Mouse (Mus musculus) olfactory bulb, adult 2 months (tissue): ENCODE data around the gene Sypl. TPM values are rescaled to one million over a fixed set of nuclear protein-coding genes. Genes with fewer than 3 reads are reported as not detected.

ENCODE experiments used
- H3K27ac ChIP-seq: fragments of 200-500 bp; 2 replicates; pipeline ENCODE4 v1.5.1; 2012; ENCODE audit warnings: low read depth, low read length; ENCODE audit not compliant: insufficient read depth
- H3K4me1 ChIP-seq: fragments of 200-500 bp; 2 replicates; pipeline ENCODE4 v1.6.1; 2012; ENCODE audit warnings: low read length; ENCODE audit not compliant: control insufficient read depth, insufficient read depth
- H3K4me3 ChIP-seq: fragments of 200-500 bp; 2 replicates; pipeline ENCODE4 v1.5.1; 2012; ENCODE audit warnings: mild to moderate bottlenecking, low read depth, low read length, moderate library complexity; ENCODE audit not compliant: insufficient read depth
- CTCF ChIP-seq: fragments of 200-500 bp; IDR thresholded peaks from 2 replicates; pipeline ENCODE4 v1.5.1; 2012; ENCODE audit warnings: low read depth, mild to moderate bottlenecking, low read length, moderate library complexity; ENCODE audit not compliant: insufficient read depth
- POLR2A ChIP-seq: fragments of 200-500 bp; IDR thresholded peaks from 2 replicates; pipeline ENCODE4 v1.6.1; 2012; ENCODE audit warnings: mild to moderate bottlenecking, low read depth, low read length, moderate library complexity; ENCODE audit not compliant: insufficient read depth
- WGBS: fragments of 180-500 bp; shearing (Covaris S2); methylation state at CpG from one replicate; pipeline ENCODE4 v1.1.7; 2018; 5-methylcytosine and 5-hydroxymethylcytosine counted together
- polyA plus RNA-seq: library from polyadenylated mRNA; stranded (reverse); fragments of >200 nt; gene quantifications from 2 replicates; pipeline ENCODE4 v1.2.4, GENCODE M21; 2012; ENCODE audit warnings: low replicate concordance; ENCODE audit not compliant: missing spikeins, insufficient read depth, insufficient read length

Sypl gene
- polyA plus RNA-seq = not detected in 2 replicates

DNA sequence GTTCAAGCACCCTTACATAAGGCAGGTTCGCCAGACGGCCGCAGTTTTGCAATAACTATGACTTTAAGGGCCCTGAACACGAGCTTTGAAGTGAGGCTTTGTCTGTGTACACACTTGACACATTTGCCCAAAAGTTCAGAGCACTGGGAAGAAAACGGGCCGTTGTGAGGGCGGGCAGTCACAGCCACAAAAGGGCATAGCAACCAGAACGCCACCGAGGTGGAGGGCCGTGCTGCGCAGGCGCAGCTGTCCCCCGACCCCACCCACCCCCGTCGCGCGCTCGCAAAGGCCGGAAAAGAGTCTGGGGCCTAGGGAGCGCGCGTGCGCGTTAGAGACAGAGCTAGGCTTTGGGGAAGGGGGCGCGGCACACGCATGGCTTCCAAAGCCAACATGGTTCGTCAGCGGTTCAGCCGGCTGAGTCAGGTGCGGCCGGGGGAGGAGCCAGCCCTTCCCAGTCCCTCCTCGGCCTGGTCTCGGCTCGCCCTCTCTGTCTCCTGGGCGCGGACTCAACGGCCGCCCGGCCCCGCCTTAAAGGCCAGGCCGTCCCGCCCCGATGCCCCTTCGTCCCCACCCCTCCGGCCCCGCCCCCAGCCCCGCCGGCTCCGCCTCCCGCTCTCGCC is at the start of gene Sypl:
Gene Sypl, plus strand, starts transcription at position 296 of the 620 bp plus-strand sequence.
- peak within 1 kb of the TSS; percentile 92 for H3K4me3 ChIP-seq
- H3K27ac ChIP-seq = peak within 1 kb of the TSS; percentile 95
- TF ChIP-seq POLR2A (no peak; the same call in 1 of the 2 replicates), CTCF (no peak)
- H3K4me1 ChIP-seq = peaks cover 5% of the 10 kb centered on the region; the same call in 1 of the 2 replicates
- under 1% methylated on average over 38 of the region's 52 CpGs for WGBS

DNA sequence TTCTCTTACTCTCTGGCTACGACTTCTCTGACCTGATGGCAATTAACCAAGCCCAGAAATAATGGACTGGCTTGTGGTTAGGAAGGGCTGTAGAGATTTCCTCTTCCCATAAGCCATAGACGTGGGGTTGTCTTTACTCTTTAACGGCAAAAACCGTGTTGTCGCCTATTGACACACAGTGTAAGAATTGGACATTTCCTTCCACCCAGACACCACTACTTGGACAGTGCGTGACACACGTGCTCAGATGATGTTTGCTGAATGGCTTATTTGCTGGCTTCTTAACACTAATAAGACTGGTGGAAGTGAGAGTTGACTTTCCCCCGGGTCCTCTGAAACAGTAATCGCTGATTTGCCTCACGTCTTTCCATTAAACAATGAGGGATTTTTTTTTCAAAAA is 44.0 kb upstream of the Sypl start:
- peaks cover 6% of the 10 kb centered on the region for H3K4me1 ChIP-seq
- no peak overlapping the region for H3K4me3 ChIP-seq
- TF ChIP-seq POLR2A = no peak
- TF ChIP-seq CTCF = no peak
- no peak overlapping the region for H3K27ac ChIP-seq
- WGBS = 40% methylated on average over 10 of the region's 10 CpGs

DNA sequence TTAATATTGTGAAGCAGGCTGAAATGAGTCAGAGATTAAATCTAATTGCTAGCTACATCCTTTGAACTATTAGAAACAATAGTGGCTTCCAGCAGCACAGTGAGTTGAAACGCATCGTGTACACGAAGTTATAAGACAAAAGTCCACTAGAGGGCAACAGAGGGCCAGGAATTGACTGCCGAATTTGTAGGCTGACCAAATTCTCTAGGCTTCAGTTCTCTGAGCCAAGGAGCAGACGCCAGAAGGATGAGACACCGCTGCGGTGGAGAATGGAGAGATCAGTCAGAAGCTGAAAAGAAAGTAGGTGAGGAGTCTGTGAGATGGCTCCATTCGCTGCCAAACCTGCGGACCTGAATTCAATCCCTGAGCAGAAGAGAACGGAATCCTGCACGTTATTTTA is 43.6 kb upstream of the Sypl start:
- Histone ChIP-seq H3K27ac (no peak overlapping the region), H3K4me3 (peak overlapping the region; percentile 29), H3K4me1 (peaks cover 6% of the 10 kb centered on the region)
- WGBS = 5% methylated on average over 11 of the region's 11 CpGs
- TF ChIP-seq POLR2A (no peak), CTCF (no peak)

DNA sequence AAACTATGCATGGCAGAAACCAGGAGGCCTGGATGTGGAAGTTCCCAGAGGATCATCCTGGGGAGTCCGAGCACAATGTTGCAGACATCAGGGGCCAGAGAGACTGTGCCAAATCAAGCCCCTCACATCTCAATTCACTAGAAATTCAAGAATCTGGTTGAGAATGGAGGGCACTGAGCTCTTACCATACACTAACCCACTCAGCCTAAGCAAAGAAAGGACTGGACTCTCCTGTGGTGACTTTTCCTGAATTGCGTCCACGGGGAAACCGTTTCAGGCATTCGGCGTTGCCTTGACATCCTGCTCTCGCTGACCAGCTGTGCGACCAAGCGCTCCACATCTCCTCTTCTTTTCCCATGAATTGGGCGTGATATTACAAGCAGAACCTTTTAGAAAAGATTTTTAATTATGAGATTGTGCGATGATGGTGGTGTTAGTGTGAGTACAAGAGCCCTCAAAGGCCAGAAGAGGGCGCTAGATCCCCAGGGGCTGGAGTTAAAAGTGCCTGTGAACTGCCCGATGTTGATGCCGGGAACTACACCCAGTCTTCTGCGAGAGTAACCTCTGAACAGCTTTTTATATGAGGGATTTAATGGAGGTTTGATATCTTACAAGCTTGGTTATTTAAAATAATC is 43.0 kb upstream of the Sypl start:
- H3K4me3 ChIP-seq = peak overlapping the region; percentile 29; the same call in 1 of the 2 replicates
- H3K27ac ChIP-seq = no peak overlapping the region
- H3K4me1 ChIP-seq = peaks cover 6% of the 10 kb centered on the region
- TF ChIP-seq POLR2A (no peak), CTCF (peak; percentile 32; the same call in 1 of the 2 replicates)
- 29% methylated on average over 15 of the region's 15 CpGs for WGBS

DNA sequence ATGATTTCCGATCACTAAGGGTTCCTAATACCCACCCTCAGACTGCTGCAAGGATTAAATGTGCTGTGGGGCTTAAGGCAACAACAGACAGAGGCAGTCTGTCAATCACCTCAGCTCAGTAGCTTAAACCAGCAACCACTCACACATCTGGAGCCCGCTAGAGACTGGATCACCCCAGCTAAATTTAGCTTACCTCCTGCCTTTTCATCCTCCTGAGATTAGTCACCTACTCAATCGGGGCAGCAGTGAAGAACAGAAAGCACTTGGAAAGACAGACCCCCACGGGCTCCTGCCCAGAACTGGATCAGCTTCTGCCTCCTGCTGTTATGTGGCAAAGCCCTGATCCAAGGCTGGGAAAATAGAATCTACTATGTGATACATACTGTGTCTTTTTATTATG is 42.1 kb upstream of the Sypl start:
- no peak overlapping the region for H3K4me3 ChIP-seq
- WGBS = 44% methylated on average over 4 of the region's 4 CpGs
- TF ChIP-seq POLR2A (no peak), CTCF (no peak)
- peaks cover 6% of the 10 kb centered on the region for H3K4me1 ChIP-seq
- H3K27ac ChIP-seq = no peak overlapping the region

DNA sequence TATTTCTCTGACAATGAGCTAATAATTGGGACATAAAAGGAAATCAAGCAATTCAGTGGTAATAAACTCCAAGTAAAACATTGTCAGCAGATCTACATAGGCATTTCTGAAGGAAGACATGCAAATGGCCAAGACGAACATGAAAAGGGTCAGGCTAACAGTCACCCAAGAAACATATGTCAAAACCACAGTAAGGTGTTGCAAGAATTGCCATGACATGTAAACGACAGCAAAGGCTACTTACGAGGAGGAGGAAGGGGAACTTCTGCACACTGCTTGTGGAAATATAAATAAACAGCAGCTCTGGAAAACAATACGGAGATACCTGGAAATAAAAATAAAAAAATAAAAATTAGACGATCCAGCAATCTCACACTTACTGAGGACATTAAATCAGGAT is 40.9 kb upstream of the Sypl start:
- Histone ChIP-seq H3K27ac (no peak overlapping the region), H3K4me1 (peaks cover 6% of the 10 kb centered on the region), H3K4me3 (no peak overlapping the region)
- WGBS = 92% methylated on average over 5 of the region's 5 CpGs
- TF ChIP-seq POLR2A (no peak), CTCF (no peak)

DNA sequence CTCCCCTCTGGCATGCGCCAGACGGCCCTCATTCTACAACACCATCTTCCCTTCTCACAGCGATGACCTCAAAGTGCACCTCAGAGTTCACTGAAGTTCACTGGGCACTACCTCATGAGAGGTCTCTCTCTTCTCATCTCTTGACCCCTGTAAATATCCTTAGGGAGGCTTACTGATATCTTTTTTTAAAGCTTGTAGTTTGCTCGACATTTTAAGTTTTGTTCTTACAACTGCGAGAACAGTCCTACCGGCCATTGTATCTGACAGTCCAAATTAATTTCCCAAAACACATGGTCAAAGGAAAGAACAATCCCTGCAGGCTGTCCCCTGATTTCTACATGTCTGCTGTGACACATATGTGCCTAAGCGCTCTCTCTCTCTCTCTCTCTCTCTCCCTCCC is 35.0 kb upstream of the Sypl start:
- Histone ChIP-seq H3K4me3 (no peak overlapping the region), H3K27ac (no peak overlapping the region), H3K4me1 (no peaks in the 10 kb centered on the region)
- WGBS = 90% methylated on average over 7 of the region's 7 CpGs
- TF ChIP-seq CTCF (no peak), POLR2A (no peak)

DNA sequence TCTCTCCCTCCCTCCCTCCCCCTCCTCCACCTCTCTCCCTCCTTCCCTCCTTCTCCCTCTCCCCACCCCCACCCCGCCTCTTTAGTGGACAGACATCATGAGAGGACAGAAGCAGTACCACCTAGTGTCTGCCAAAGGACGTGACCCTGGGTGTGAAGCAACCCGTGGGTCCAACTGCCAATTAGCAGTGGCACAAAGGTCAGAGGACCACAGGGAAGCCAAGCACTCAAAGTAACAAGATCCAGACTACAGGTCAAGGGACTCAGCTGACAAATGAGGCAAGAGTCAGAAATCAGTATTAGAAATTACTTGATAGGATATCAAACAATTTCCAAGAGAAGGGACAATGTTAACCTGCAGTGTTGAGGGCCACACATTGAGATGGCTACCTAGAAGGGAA is 34.6 kb upstream of the Sypl start:
- no peak overlapping the region for H3K27ac ChIP-seq
- TF ChIP-seq POLR2A (no peak), CTCF (no peak)
- no peak overlapping the region for H3K4me3 ChIP-seq
- H3K4me1 ChIP-seq = no peaks in the 10 kb centered on the region
- WGBS = 74% methylated on average over 3 of the region's 3 CpGs

DNA sequence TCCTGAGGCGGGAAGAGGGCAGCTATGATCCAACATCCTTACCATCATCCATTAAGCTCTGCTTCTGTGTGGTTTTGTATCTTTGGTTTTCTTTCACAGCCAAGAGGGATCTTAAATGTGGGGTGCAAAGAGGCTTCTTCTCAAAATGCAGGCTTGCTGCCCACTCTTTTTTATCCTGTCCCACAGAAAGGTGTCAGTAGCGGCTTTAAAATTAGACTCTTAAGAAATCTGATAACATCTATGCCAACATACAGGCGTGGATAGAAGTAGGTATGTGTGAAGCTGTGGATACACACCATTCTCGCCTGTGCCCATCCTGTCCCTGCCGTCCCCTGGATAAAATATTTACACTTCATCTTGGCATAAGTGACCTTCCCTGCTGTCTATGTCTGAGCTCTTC is 34.2 kb upstream of the Sypl start:
- no peaks in the 10 kb centered on the region for H3K4me1 ChIP-seq
- 92% methylated on average over 5 of the region's 5 CpGs for WGBS
- no peak for TF ChIP-seq POLR2A
- TF ChIP-seq CTCF = no peak
- no peak overlapping the region for H3K4me3 ChIP-seq
- no peak overlapping the region for H3K27ac ChIP-seq
